Mouse (Mus musculus) liver, adult 2 months (tissue): ENCODE data around the gene Znrf2.

Source experiments
- CTCF ChIP-seq: fragments of 200-500 bp; IDR thresholded peaks from 2 replicates; pipeline ENCODE4 v1.5.1; 2011; ENCODE audit warnings: low read depth, low read length, control low read depth
- POLR2A ChIP-seq: fragments of 200-500 bp; IDR thresholded peaks from 2 replicates; pipeline ENCODE4 v1.6.1; 2011; ENCODE audit warnings: low read length, control low read depth; ENCODE audit not compliant: insufficient read depth; ENCODE audit errors: extremely low read depth

DNA sequence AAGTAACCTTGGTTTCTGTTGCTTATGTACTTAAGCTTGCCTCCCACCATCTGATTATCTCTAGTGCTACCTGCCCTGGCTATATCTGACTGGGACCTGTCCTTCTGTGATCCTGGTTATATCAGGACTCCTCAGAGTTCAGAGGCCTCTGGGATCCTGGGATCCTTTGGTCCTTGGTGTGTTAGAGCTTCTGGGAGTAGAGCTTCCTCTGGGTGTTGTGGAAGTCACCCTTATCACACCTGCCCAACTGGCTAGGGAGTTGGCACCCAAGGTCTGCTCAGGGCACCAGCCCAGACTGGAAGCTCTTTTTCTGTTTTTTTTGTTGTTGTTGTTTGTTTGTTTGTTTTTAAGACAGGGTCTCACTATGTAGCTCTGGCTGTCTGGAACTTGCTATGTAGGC, 43.5 kb downstream of the Znrf2 start:
- TF ChIP-seq CTCF (no peak), POLR2A (no peak)
